Mouse (Mus musculus) small intestine, adult 2 months (tissue): Measurements from ENCODE around the gene Col4a2.

Experiments
- CTCF ChIP-seq: fragments of 200-500 bp; IDR thresholded peaks from 2 replicates; pipeline ENCODE4 v1.5.1; 2012; ENCODE audit warnings: low read depth, mild to moderate bottlenecking, control low read depth, inconsistent platforms, low read length, moderate library complexity, mixed read lengths; ENCODE audit not compliant: insufficient replicate concordance, insufficient read length; ENCODE audit errors: extremely low read depth
- POLR2A ChIP-seq: fragments of 200-500 bp; IDR thresholded peaks from 2 replicates; pipeline ENCODE4 v1.6.1; 2012; ENCODE audit warnings: low read depth, mild to moderate bottlenecking, control low read depth, inconsistent platforms, low read length, moderate library complexity

DNA sequence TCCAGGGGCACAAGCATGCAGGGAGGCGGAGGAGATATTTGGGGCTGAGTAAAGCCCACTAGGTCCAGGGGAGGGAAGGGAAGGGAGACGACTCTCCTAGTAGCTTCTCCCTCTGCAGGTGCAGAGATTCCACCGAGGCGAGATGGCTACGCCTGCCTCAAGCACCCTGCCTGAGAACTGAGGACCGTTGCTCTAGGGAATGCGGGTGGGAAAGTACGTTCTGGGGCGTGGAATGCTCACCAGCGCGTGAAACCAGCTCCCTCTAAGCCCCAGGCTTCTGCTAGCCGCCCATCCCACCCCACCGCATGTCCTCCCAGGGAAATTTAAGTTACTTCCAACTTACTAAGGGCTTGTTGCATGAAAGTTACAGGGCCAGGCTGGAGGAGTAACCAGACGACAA, 167.0 kb downstream of the Col4a2 start:
- no peak for TF ChIP-seq CTCF
- no peak for TF ChIP-seq POLR2A
